Mouse (Mus musculus) megakaryocyte, embryonic 14.5 days (primary cell): Measurements from ENCODE around the gene Phyhipl. TPM values are rescaled to one million over a fixed set of nuclear protein-coding genes. Genes with fewer than 3 reads are reported as not detected.

Source experiments
- H3K27me3 ChIP-seq: replicated peaks from 2 replicates; pipeline ENCODE3; 2012; ENCODE audit warnings: inconsistent platforms
- H3K36me3 ChIP-seq: replicated peaks from 2 replicates; pipeline ENCODE3; 2012; ENCODE audit warnings: low read length, inconsistent platforms, mixed read lengths
- H3K4me1 ChIP-seq: 2 replicates; pipeline ENCODE4 v1.6.1; 2012; ENCODE audit warnings: inconsistent platforms
- H3K4me3 ChIP-seq: replicated peaks from 2 replicates; pipeline ENCODE3; 2012; ENCODE audit warnings: moderate library complexity, mild to moderate bottlenecking, inconsistent platforms
- H3K9me3 ChIP-seq: 2 replicates; pipeline ENCODE4 v1.6.1; 2012; ENCODE audit warnings: inconsistent platforms
- FLI1 ChIP-seq: IDR thresholded peaks from 2 replicates; pipeline ENCODE4 v1.6.1; 2012; ENCODE audit warnings: low read length, inconsistent platforms, mixed read lengths
- GATA1 ChIP-seq: IDR thresholded peaks from 3 replicates; pipeline ENCODE4 v1.6.1; 2012; ENCODE audit warnings: mixed read lengths, low read length, inconsistent platforms, borderline replicate concordance
- polyA plus RNA-seq: library from polyadenylated mRNA; stranded (reverse); fragments of >175 nt; gene quantifications from 2 replicates; pipeline ENCODE4 v1.2.3, GENCODE M21; 2012; ENCODE audit warnings: low replicate concordance; ENCODE audit not compliant: insufficient read depth

The Phyhipl gene
- polyA plus RNA-seq, 1 experiment: not detected

- Histone ChIP-seq H3K27me3 (peaks cover 25% of the 10 kb centered on the region), H3K4me3 (no peak overlapping the region), H3K36me3 (no peaks in the 10 kb centered on the region), H3K9me3 (peaks cover 20% of the 10 kb centered on the region), H3K4me1 (peaks cover 14% of the 10 kb centered on the region)
- TF ChIP-seq GATA1 (no peak), FLI1 (no peak)
Observed at GRCm38 (mm10) chr10:70598081-70598515, 57.7 kb downstream of the Phyhipl start.

DNA sequence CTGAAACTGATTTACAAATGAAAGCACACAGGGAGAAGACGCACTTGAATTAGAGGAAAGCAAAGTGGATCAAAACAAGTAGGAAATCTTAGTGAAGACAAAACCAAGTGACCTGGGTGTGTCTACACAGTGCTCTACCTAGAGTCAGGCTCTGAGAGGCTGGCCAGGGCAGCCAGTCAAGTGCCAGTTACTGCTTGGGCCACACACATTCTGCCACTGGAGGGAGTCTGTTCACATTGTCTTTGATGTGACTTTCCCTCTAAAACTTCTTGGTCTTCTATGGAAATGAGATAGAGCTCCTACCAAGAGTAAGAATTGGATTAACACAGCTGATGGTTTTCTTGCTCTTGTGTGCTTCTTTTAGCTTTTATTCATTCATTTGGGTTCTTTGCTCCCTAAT, 61.8 kb downstream of the Phyhipl start:
- Histone ChIP-seq H3K27me3 (peaks cover 11% of the 10 kb centered on the region), H3K9me3 (peaks cover 10% of the 10 kb centered on the region; the same call in 1 of the 2 replicates), H3K4me3 (no peak overlapping the region), H3K36me3 (no peaks in the 10 kb centered on the region), H3K4me1 (peaks cover 4% of the 10 kb centered on the region; the same call in 1 of the 2 replicates)
- no peak for TF ChIP-seq FLI1
- no peak for TF ChIP-seq GATA1

DNA sequence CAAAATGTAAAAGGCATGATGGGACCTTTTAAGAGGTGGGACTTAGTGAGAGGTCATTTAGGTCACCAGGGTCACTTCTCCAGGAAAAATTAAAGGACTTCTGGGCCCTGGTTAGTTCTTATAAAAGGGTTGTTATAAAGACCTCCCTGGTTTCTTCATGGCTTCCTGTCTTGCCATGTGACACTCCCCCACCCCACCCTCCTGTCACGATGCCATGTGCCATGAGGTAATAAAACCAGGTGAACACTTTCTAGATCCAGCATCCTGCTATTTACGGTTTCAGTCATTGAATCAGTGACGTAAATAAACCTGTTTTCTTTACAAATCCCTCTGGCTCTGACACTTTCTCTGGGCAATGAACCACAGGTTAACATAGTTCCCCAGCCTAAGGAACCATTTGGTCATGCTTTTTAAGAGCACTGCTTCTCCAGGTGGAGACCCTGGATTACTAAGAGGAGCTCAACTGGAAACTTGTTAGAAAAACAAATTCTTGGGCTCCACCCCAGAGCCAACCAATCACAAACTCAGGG, 68.8 kb downstream of the Phyhipl start:
- H3K27me3 ChIP-seq: no peaks in the 10 kb centered on the region
- TF ChIP-seq FLI1 (no peak), GATA1 (no peak)
- H3K36me3 ChIP-seq: no peaks in the 10 kb centered on the region
- no peaks in the 10 kb centered on the region for H3K9me3 ChIP-seq
- H3K4me3 ChIP-seq: no peak overlapping the region
- H3K4me1 ChIP-seq: no peaks in the 10 kb centered on the region

DNA sequence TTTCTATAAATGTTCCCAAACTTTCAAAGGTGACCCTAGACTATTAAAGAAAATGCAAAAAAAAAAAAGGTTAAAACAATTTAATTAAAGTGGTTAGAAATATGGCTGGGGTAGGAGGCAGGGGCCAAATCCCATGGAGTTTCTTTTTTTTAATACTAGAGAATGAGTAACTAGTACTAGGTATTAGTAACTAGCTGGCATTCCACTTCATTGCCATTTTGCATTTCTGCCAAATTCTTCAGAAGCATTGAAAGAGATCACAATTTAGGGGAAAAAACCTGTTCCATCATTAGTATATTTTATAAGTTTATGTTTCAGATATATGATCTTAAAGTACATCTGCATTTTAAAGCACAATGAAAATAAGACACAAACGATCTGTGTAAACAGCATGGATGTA, 71.6 kb downstream of the Phyhipl start:
- H3K27me3 ChIP-seq: no peaks in the 10 kb centered on the region
- no peaks in the 10 kb centered on the region for H3K36me3 ChIP-seq
- no peaks in the 10 kb centered on the region for H3K4me1 ChIP-seq
- H3K4me3 ChIP-seq: no peak overlapping the region
- TF ChIP-seq GATA1 (no peak), FLI1 (no peak)
- H3K9me3 ChIP-seq: no peaks in the 10 kb centered on the region

DNA sequence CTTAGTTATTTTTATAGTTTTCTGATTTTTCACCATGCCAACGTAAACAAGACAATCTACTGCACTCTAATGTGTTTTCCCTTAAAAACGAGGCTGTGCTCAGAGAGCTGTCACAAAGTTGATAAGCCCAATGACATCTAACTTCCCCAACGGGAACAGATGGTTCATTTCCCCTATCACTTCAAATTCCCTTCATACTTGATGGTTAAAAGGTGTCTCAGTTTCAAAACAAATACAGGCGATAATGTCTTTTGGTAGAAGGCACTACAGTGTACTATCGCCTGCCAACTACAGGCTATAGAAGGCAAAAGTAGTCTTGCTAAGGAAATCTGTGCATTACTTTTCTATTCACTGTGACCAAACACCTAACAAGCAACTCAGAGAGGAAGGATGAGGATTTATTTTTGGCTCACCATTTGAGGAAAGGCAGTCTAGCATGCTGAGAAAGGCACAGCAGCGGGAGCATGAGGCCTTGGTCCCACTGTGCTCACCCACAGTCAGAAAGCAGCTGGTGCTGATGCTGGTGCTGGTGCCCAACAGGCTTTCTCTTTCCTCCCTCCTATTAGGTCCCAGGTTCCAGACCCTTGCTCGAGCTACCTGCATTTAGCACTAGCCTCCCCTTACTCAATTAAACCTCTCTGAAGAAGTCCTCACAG, 74.1 kb downstream of the Phyhipl start:
- Histone ChIP-seq H3K36me3 (no peaks in the 10 kb centered on the region), H3K27me3 (no peaks in the 10 kb centered on the region), H3K4me1 (no peaks in the 10 kb centered on the region), H3K4me3 (no peak overlapping the region), H3K9me3 (no peaks in the 10 kb centered on the region)
- TF ChIP-seq FLI1: no peak
- no peak for TF ChIP-seq GATA1

DNA sequence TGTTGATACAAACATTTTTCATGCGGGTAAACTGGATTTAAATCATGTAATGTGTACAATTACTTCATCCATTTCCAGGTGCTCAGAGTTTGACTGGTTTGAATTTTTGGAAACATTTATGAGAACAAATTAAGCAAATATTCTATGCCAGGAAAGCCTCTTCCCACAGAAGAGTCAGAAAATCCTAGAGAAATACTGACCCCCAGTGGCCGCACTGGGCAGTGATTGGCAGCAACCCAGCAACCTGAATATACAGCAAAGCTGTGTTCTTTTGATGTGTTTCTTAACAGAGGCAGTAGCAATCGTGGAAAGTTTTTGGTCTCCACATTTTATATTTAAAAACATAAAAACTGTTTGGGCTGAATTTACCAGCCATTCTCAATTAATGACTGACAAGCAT, 92.1 kb downstream of the Phyhipl start:
- H3K36me3 ChIP-seq: no peaks in the 10 kb centered on the region
- no peak overlapping the region for H3K4me3 ChIP-seq
- TF ChIP-seq FLI1 (no peak), GATA1 (no peak)
- no peaks in the 10 kb centered on the region for H3K4me1 ChIP-seq
- no peaks in the 10 kb centered on the region for H3K27me3 ChIP-seq
- no peaks in the 10 kb centered on the region for H3K9me3 ChIP-seq

- H3K4me3 ChIP-seq: no peak overlapping the region
- H3K4me1 ChIP-seq: no peaks in the 10 kb centered on the region
- TF ChIP-seq GATA1 (no peak), FLI1 (no peak)
- peaks cover 32% of the 10 kb centered on the region for H3K9me3 ChIP-seq
- H3K27me3 ChIP-seq: no peaks in the 10 kb centered on the region
- H3K36me3 ChIP-seq: no peaks in the 10 kb centered on the region
Observed at GRCm38 (mm10) chr10:70552531-70552930, 103.2 kb downstream of the Phyhipl start.

GRCm38 (mm10) chr10:70542857-70543256, 112.9 kb downstream of the Phyhipl start:
- peaks cover 82% of the 10 kb centered on the region for H3K9me3 ChIP-seq
- no peaks in the 10 kb centered on the region for H3K27me3 ChIP-seq
- H3K36me3 ChIP-seq: no peaks in the 10 kb centered on the region
- no peak overlapping the region for H3K4me3 ChIP-seq
- TF ChIP-seq GATA1: no peak
- TF ChIP-seq FLI1: no peak
- no peaks in the 10 kb centered on the region for H3K4me1 ChIP-seq

DNA sequence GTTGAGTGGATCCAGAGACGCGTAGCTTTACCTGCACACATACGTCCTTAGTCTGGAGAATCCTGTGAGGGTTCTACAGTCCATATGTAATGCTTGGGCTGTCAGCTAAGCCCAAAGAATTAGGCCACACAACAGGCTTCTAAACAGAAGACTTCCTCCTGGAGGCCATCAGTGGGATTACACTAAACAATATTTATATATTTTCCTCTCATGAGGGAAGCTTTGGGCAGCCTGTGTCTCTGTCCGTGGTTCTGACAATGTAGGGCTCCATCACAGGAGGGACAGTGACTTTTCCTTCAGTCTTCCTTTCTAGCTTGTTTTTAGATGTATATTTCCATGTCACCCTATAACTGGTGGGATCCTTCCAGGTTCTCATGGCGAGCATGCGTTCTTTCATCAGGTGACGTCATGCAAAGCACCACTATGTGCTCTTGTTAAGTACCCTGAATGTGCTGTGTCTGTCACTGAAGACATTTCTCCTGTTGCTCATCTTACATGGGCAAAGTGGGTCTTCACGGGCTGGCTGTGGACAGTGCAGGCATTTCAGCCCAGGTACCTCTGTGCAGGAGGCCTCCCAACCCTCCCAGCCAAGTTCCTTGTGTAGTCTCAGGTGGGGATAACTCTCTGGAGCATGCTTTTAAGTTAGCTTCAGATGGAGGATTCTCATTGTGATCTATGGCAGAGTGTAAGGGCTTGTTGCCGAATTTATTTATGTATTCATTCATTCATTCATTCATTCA, 115.1 kb downstream of the Phyhipl start:
- Histone ChIP-seq H3K36me3 (no peaks in the 10 kb centered on the region), H3K27me3 (no peaks in the 10 kb centered on the region), H3K4me3 (peak overlapping the region; percentile 5), H3K4me1 (no peaks in the 10 kb centered on the region), H3K9me3 (peaks cover 82% of the 10 kb centered on the region)
- TF ChIP-seq GATA1 (no peak), FLI1 (no peak)

GRCm38 (mm10) chr10:70539251-70539650, 116.5 kb downstream of the Phyhipl start:
- TF ChIP-seq GATA1 (no peak), FLI1 (no peak)
- H3K36me3 ChIP-seq: no peaks in the 10 kb centered on the region
- H3K27me3 ChIP-seq: no peaks in the 10 kb centered on the region
- no peaks in the 10 kb centered on the region for H3K4me1 ChIP-seq
- peak overlapping the region; percentile 43 for H3K4me3 ChIP-seq
- peaks cover 81% of the 10 kb centered on the region for H3K9me3 ChIP-seq
